Comparison of ENCODE assay signal across 8 mouse cellular contexts in genomic region chr14:55094704-55095231, GRCm38 (mm10). TPM values are rescaled to one million over a fixed set of nuclear protein-coding genes. Genes with fewer than 3 reads are reported as not detected.
DNase-seq lines count a peak whose midpoint lies in the region; ATAC-seq and TF ChIP-seq lines count a peak whose summit lies in the region.

TSS of gene Thtpa (plus strand) at chr14:55094784.

- H3K36me3 ChIP-seq in embryonic facial prominence, embryonic 10.5 days (replicated peaks) = peaks cover 28% of the 10 kb centered on the region
- H3K36me3 ChIP-seq in limb, embryonic 14.5 days (ENCODE audit: control insufficient read depth, insufficient read depth, low read length) = peaks cover 20% of the 10 kb centered on the region
- 0 out of 2 replicates have a peak, but pooled peaks cover 3% of the 10 kb centered on the region for H3K36me3 ChIP-seq in midbrain, embryonic 15.5 days (replicated peaks)

- DNase-seq in urinary bladder, adult 18-20 months (ENCODE audit: low spot score in 2 of 2) = peak; percentile 72 to 81
- DNase-seq in urinary bladder, postnatal 10 days (ENCODE audit: low spot score) = no peak
- DNase-seq in embryonic facial prominence, embryonic 10.5 days (ENCODE audit: low spot score) = peak; percentile 86
- peak; percentile 82 to 88 for DNase-seq in heart, adult 18-20 months
- DNase-seq in kidney, adult 18-20 months = peak; percentile 91
- DNase-seq in limb, embryonic 14.5 days (ENCODE audit: low spot score) = peak; percentile 70
- DNase-seq in spleen, postnatal 4 days (ENCODE audit: low spot score in 2 of 2) = peak; percentile 63 to 84

- H3K9ac ChIP-seq in limb, embryonic 14.5 days (ENCODE audit: low read depth, low read length, severe bottlenecking) = peak within 1 kb of the TSS; percentile 71
- peak within 1 kb of the TSS; percentile 86 for H3K9ac ChIP-seq in midbrain, embryonic 15.5 days

- ATAC-seq in limb, embryonic 14.5 days (ENCODE audit: low FRiP score, low read depth) = peak; percentile 76
- peak; percentile 49 for ATAC-seq in midbrain, embryonic 15.5 days (replicated peaks)

- H3K27ac ChIP-seq in embryonic facial prominence, embryonic 10.5 days (replicated peaks) = peak within 1 kb of the TSS; percentile 93
- peak within 1 kb of the TSS; percentile 71 for H3K27ac ChIP-seq in limb, embryonic 14.5 days (replicated peaks; ENCODE audit: low read depth, low read length)
- H3K27ac ChIP-seq in midbrain, embryonic 15.5 days = peak within 1 kb of the TSS; percentile 97

- peak within 1 kb of the TSS; percentile 77 for H3K4me3 ChIP-seq in embryonic facial prominence, embryonic 10.5 days
- H3K4me3 ChIP-seq in limb, embryonic 14.5 days (replicated peaks; ENCODE audit: low read length) = peak within 1 kb of the TSS; percentile 67
- H3K4me3 ChIP-seq in midbrain, embryonic 15.5 days = peak within 1 kb of the TSS; percentile 69

- H3K27me3 ChIP-seq in embryonic facial prominence, embryonic 10.5 days (replicated peaks; ENCODE audit: low read depth, poor library complexity, severe bottlenecking) = peaks cover 14% of the 10 kb centered on the region
- H3K27me3 ChIP-seq in limb, embryonic 14.5 days (ENCODE audit: control insufficient read depth, insufficient read depth, low read length) = no peaks in the 10 kb centered on the region
- H3K27me3 ChIP-seq in midbrain, embryonic 15.5 days (replicated peaks) = no peaks in the 10 kb centered on the region

- TF ChIP-seq POLR2A in limb, embryonic 14.5 days (IDR thresholded peaks at IDR 0.05; ENCODE audit: borderline replicate concordance, extremely low read depth, insufficient read depth, insufficient read length) = peak; percentile 72; the same call in 1 of the 2 replicates

- H3K9me3 ChIP-seq in embryonic facial prominence, embryonic 10.5 days = no peaks in the 10 kb centered on the region
- H3K9me3 ChIP-seq in limb, embryonic 14.5 days (ENCODE audit: control insufficient read depth, low read length) = no peaks in the 10 kb centered on the region
- no peaks in the 10 kb centered on the region for H3K9me3 ChIP-seq in midbrain, embryonic 15.5 days

- peaks cover 57% of the 10 kb centered on the region for H3K4me1 ChIP-seq in embryonic facial prominence, embryonic 10.5 days
- H3K4me1 ChIP-seq in limb, embryonic 14.5 days (ENCODE audit: control insufficient read depth, insufficient read depth, low read length) = peaks cover 20% of the 10 kb centered on the region
- H3K4me1 ChIP-seq in midbrain, embryonic 15.5 days = peaks cover 47% of the 10 kb centered on the region

- H3K4me2 ChIP-seq in limb, embryonic 14.5 days (replicated peaks; ENCODE audit: low read depth, low read length, severe bottlenecking) = peak within 1 kb of the TSS; percentile 67
- peak within 1 kb of the TSS; percentile 72 for H3K4me2 ChIP-seq in midbrain, embryonic 15.5 days

- WGBS in embryonic facial prominence, embryonic 10.5 days = 1% methylated on average over 30 of the region's 30 CpGs
- under 1% methylated on average over 30 of the region's 30 CpGs for WGBS in limb, embryonic 14.5 days
- under 1% methylated on average over 30 of the region's 30 CpGs for WGBS in midbrain, embryonic 15.5 days

RNA-seq across cellular contexts. Expression of gene Thtpa, which starts in this region (rescaled TPM):
- polyA plus RNA-seq in embryonic facial prominence, embryonic 10.5 days (2016; fragmentation: Nextera tagmentation; extraction: Ambion mirVana) = 22.4 and 22.8 TPM in 2 replicates
- total RNA-seq in heart, adult 18-20 months (2021) = 10 to 100 TPM; 11.3 to 12.9 TPM
- polyA plus RNA-seq in limb, embryonic 14.5 days (2012; rRNA removed) = 11.9 and 12.4 TPM in 2 replicates
- polyA plus RNA-seq in limb, embryonic 14.5 days (2014; fragmentation: Nextera tagmentation; extraction: Ambion mirVana) = 19.9 and 20.3 TPM in 2 replicates
- 38.8 and 39.5 TPM in 2 replicates for polyA plus RNA-seq in midbrain, embryonic 15.5 days (2015; fragmentation: Nextera tagmentation; extraction: Ambion mirVana)
